Mouse (Mus musculus): ENCODE measurements around the gene Ttc30b.

DNA sequence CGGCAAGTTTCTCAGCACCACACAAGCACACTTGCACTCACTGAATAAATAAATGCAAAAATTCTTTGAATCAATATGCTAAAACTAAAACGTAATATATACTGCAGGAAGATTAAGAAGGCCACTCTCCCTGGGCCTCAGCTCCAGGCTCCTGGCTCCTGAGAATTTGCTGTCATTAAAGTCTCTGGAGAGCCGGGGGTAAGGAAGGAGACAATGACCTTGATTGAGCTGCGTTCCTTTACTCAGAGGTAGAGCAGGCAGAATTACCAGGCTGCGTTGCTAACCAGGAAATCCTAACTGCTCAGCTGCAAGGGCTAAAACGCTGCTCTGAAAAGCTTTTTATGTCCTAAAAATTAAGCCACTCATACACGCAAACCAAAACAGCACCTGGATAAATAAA lies 4.8 kb downstream of the Ttc30b start:
- TF ChIP-seq POLR2A (IDR thresholded peaks at IDR 0.05; ENCODE audit: extremely low read depth, insufficient read depth, low read length) (no peak), CTCF (IDR thresholded peaks at IDR 0.05; ENCODE audit: low read depth, low read length) (no peak)
